Mouse (Mus musculus) heart, adult 10 weeks (tissue): ENCODE results near the gene Trmt11. TPM values are rescaled to one million over a fixed set of nuclear protein-coding genes. Genes with fewer than 3 reads are reported as not detected.

Source experiments
- polyA plus RNA-seq: library from polyadenylated mRNA; stranded (reverse); fragments of 350-450 nt; fragmentation: Illumina TruSeq; extraction: RNeasy Lipid Tissue Mini Kit (QIAGEN cat#74804); gene quantifications from one replicate; pipeline ENCODE4 v1.2.3, GENCODE M21; 2014; ENCODE audit warnings: low read depth, low replicate concordance

Gene Trmt11
- polyA plus RNA-seq, result 8.4 TPM

GRCm38 (mm10) chr10:30600542-30600966 is at the start of gene Trmt11:
Gene Trmt11 (minus strand): TSS chr10:30600749.

GRCm38 (mm10) chr10:30629513-30629912 is 29.0 kb upstream of the Trmt11 start, which contains the start of gene Hint3:
Gene Hint3 (minus strand): TSS chr10:30629632.

Other genes with a start within 250 kb of the Trmt11 start
- 83.8 TPM for gene Hint3, start 28.9 kb upstream of the Trmt11 start, polyA plus RNA-seq
- gene Ncoa7, start 202.6 kb upstream of the Trmt11 start, polyA plus RNA-seq, result 2.9 TPM
- 5.9 TPM for gene Hey2, start 242.1 kb upstream of the Trmt11 start, polyA plus RNA-seq